Mouse (Mus musculus): ENCODE data around the gene Tbx1. TPM values are rescaled to one million over a fixed set of nuclear protein-coding genes. Genes with fewer than 3 reads are reported as not detected.

Tbx1 gene
- polyA plus RNA-seq, 1 experiment from 2014 or later = 0.47 TPM

GRCm38 (mm10) chr16:18630291-18630690 lies 39.8 kb upstream of the Tbx1 start:
- no peak overlapping the region for H3K27ac ChIP-seq (ENCODE audit: low read length)
- peak overlapping the region; percentile 63 for H3K4me3 ChIP-seq (ENCODE audit: low read length)
- no peaks in the 10 kb centered on the region for H3K36me3 ChIP-seq (ENCODE audit: control insufficient read depth, insufficient read depth)
- no peaks in the 10 kb centered on the region for H3K9me3 ChIP-seq (replicated peaks; ENCODE audit: control insufficient read depth, low read length)
- peak overlapping the region; percentile 72 for H3K4me2 ChIP-seq (ENCODE audit: low read depth, low read length)
- 54% methylated on average over 5 of the region's 5 CpGs for WGBS
- no peak for ATAC-seq (replicated peaks; ENCODE audit: extremely low read depth, insufficient read depth, low FRiP score)
- H3K27me3 ChIP-seq (ENCODE audit: control insufficient read depth, insufficient read depth, low read length) = peaks cover 42% of the 10 kb centered on the region
- H3K4me1 ChIP-seq (ENCODE audit: control insufficient read depth, insufficient read depth, low read length) = peaks cover 11% of the 10 kb centered on the region
- peak overlapping the region; percentile 69 for H3K9ac ChIP-seq (ENCODE audit: low read length)

GRCm38 (mm10) chr16:18629390-18630231 lies 39.1 kb upstream of the Tbx1 start, which contains the start of gene Sept5:
TSS of gene Sept5 (minus strand) at chr16:18629954.
- H3K27me3 ChIP-seq (ENCODE audit: control insufficient read depth, insufficient read depth, low read length) = peaks cover 49% of the 10 kb centered on the region
- ATAC-seq (replicated peaks; ENCODE audit: extremely low read depth, insufficient read depth, low FRiP score) = peak; percentile 57
- WGBS = under 1% methylated on average over 65 of the region's 93 CpGs
- peak within 1 kb of the TSS; percentile 63 for H3K4me3 ChIP-seq (ENCODE audit: low read length)
- peak within 1 kb of the TSS; percentile 69 for H3K9ac ChIP-seq (ENCODE audit: low read length)
- no peak within 1 kb of the TSS for H3K27ac ChIP-seq (ENCODE audit: low read length)
- peaks cover 11% of the 10 kb centered on the region for H3K4me1 ChIP-seq (ENCODE audit: control insufficient read depth, insufficient read depth, low read length)
- no peaks in the 10 kb centered on the region for H3K9me3 ChIP-seq (replicated peaks; ENCODE audit: control insufficient read depth, low read length)
- no peaks in the 10 kb centered on the region for H3K36me3 ChIP-seq (ENCODE audit: control insufficient read depth, insufficient read depth)
- H3K4me2 ChIP-seq (ENCODE audit: low read depth, low read length) = peak within 1 kb of the TSS; percentile 72

GRCm38 (mm10) chr16:18628948-18629340 lies 38.5 kb upstream of the Tbx1 start:
- 45% methylated on average over 2 of the region's 2 CpGs for WGBS
- no peaks in the 10 kb centered on the region for H3K36me3 ChIP-seq (ENCODE audit: control insufficient read depth, insufficient read depth)

GRCm38 (mm10) chr16:18628206-18628947 lies 37.9 kb upstream of the Tbx1 start:
- Histone ChIP-seq H3K4me3 (ENCODE audit: low read length) (peak overlapping the region; percentile 63), H3K4me2 (ENCODE audit: low read depth, low read length) (peak overlapping the region; percentile 72), H3K27me3 (ENCODE audit: control insufficient read depth, insufficient read depth, low read length) (peaks cover 61% of the 10 kb centered on the region), H3K9ac (ENCODE audit: low read length) (peak overlapping the region; percentile 69; the same call in 1 of the 2 replicates), H3K4me1 (ENCODE audit: control insufficient read depth, insufficient read depth, low read length) (peaks cover 11% of the 10 kb centered on the region), H3K9me3 (replicated peaks; ENCODE audit: control insufficient read depth, low read length) (no peaks in the 10 kb centered on the region), H3K27ac (ENCODE audit: low read length) (no peak overlapping the region), H3K36me3 (ENCODE audit: control insufficient read depth, insufficient read depth) (no peaks in the 10 kb centered on the region)
- 75% methylated on average over 7 of the region's 7 CpGs for WGBS
- ATAC-seq (replicated peaks; ENCODE audit: extremely low read depth, insufficient read depth, low FRiP score) = no peak

More at GRCm38 (mm10) chr16:18628948-18629340, 38.5 kb upstream of the Tbx1 start:
- Histone ChIP-seq H3K4me2 (ENCODE audit: low read depth, low read length) (peak overlapping the region; percentile 72), H3K4me3 (ENCODE audit: low read length) (peak overlapping the region; percentile 63), H3K4me1 (ENCODE audit: control insufficient read depth, insufficient read depth, low read length) (peaks cover 11% of the 10 kb centered on the region), H3K27me3 (ENCODE audit: control insufficient read depth, insufficient read depth, low read length) (peaks cover 56% of the 10 kb centered on the region), H3K9ac (ENCODE audit: low read length) (peak overlapping the region; percentile 69), H3K27ac (ENCODE audit: low read length) (no peak overlapping the region), H3K9me3 (replicated peaks; ENCODE audit: control insufficient read depth, low read length) (no peaks in the 10 kb centered on the region)
- ATAC-seq (replicated peaks; ENCODE audit: extremely low read depth, insufficient read depth, low FRiP score) = no peak

- ATAC-seq (replicated peaks; ENCODE audit: extremely low read depth, insufficient read depth, low FRiP score) = no peak
- H3K9ac ChIP-seq (ENCODE audit: low read length) = no peak overlapping the region
- no peak overlapping the region for H3K4me3 ChIP-seq (ENCODE audit: low read length)
- peaks cover 73% of the 10 kb centered on the region for H3K27me3 ChIP-seq (ENCODE audit: control insufficient read depth, insufficient read depth, low read length)
- WGBS = 50% methylated on average over 3 of the region's 3 CpGs
- peaks cover 13% of the 10 kb centered on the region for H3K4me1 ChIP-seq (ENCODE audit: control insufficient read depth, insufficient read depth, low read length)
- no peaks in the 10 kb centered on the region for H3K36me3 ChIP-seq (ENCODE audit: control insufficient read depth, insufficient read depth)
- no peaks in the 10 kb centered on the region for H3K9me3 ChIP-seq (replicated peaks; ENCODE audit: control insufficient read depth, low read length)
- no peak overlapping the region for H3K27ac ChIP-seq (ENCODE audit: low read length)
- no peak overlapping the region for H3K4me2 ChIP-seq (ENCODE audit: low read depth, low read length)
These were observed 36.7 kb upstream of the Tbx1 start for GRCm38 (mm10) chr16:18627163-18627562.

GRCm38 (mm10) chr16:18626376-18626878 lies 36.0 kb upstream of the Tbx1 start, which contains the start of gene Gm49601:
TSS of gene Gm49601 (minus strand) at chr16:18626427.
- Histone ChIP-seq H3K36me3 (ENCODE audit: control insufficient read depth, insufficient read depth) (no peaks in the 10 kb centered on the region), H3K27me3 (ENCODE audit: control insufficient read depth, insufficient read depth, low read length) (peaks cover 75% of the 10 kb centered on the region), H3K4me3 (ENCODE audit: low read length) (peak within 1 kb of the TSS; percentile 59), H3K9me3 (replicated peaks; ENCODE audit: control insufficient read depth, low read length) (no peaks in the 10 kb centered on the region), H3K27ac (ENCODE audit: low read length) (no peak within 1 kb of the TSS), H3K9ac (ENCODE audit: low read length) (peak within 1 kb of the TSS; percentile 73), H3K4me1 (ENCODE audit: control insufficient read depth, insufficient read depth, low read length) (peaks cover 20% of the 10 kb centered on the region), H3K4me2 (ENCODE audit: low read depth, low read length) (peak within 1 kb of the TSS; percentile 86)
- WGBS = under 1% methylated on average over 65 of the region's 65 CpGs
- peak; percentile 19 for ATAC-seq (replicated peaks; ENCODE audit: extremely low read depth, insufficient read depth, low FRiP score)

- Histone ChIP-seq H3K27me3 (ENCODE audit: control insufficient read depth, insufficient read depth, low read length) (peaks cover 79% of the 10 kb centered on the region), H3K4me3 (ENCODE audit: low read length) (peak overlapping the region; percentile 59), H3K36me3 (ENCODE audit: control insufficient read depth, insufficient read depth) (no peaks in the 10 kb centered on the region), H3K9me3 (replicated peaks; ENCODE audit: control insufficient read depth, low read length) (no peaks in the 10 kb centered on the region), H3K27ac (ENCODE audit: low read length) (no peak overlapping the region), H3K4me1 (ENCODE audit: control insufficient read depth, insufficient read depth, low read length) (peaks cover 25% of the 10 kb centered on the region), H3K9ac (ENCODE audit: low read length) (peak overlapping the region; percentile 73), H3K4me2 (ENCODE audit: low read depth, low read length) (peak overlapping the region; percentile 86)
- WGBS = 11% methylated on average over 26 of the region's 26 CpGs
- ATAC-seq (replicated peaks; ENCODE audit: extremely low read depth, insufficient read depth, low FRiP score) = no peak
These were observed 35.4 kb upstream of the Tbx1 start for GRCm38 (mm10) chr16:18625791-18626311.

GRCm38 (mm10) chr16:18625097-18625496 lies 34.6 kb upstream of the Tbx1 start:
- 46% methylated on average over 14 of the region's 14 CpGs for WGBS
- H3K27me3 ChIP-seq (ENCODE audit: control insufficient read depth, insufficient read depth, low read length) = peaks cover 79% of the 10 kb centered on the region
- H3K4me3 ChIP-seq (ENCODE audit: low read length) = no peak overlapping the region
- no peaks in the 10 kb centered on the region for H3K9me3 ChIP-seq (replicated peaks; ENCODE audit: control insufficient read depth, low read length)
- no peaks in the 10 kb centered on the region for H3K36me3 ChIP-seq (ENCODE audit: control insufficient read depth, insufficient read depth)
- no peak overlapping the region for H3K27ac ChIP-seq (ENCODE audit: low read length)
- H3K9ac ChIP-seq (ENCODE audit: low read length) = no peak overlapping the region
- H3K4me1 ChIP-seq (ENCODE audit: control insufficient read depth, insufficient read depth, low read length) = peaks cover 26% of the 10 kb centered on the region
- ATAC-seq (replicated peaks; ENCODE audit: extremely low read depth, insufficient read depth, low FRiP score) = no peak
- H3K4me2 ChIP-seq (ENCODE audit: low read depth, low read length) = no peak overlapping the region
